Mouse (Mus musculus): ENCODE data around the gene Tiam1. TPM values are rescaled to one million over a fixed set of nuclear protein-coding genes. Genes with fewer than 3 reads are reported as not detected.

Gene Tiam1
- polyA plus RNA-seq, 1 experiment from 2014 or later: 18.8 TPM

- H3K9ac ChIP-seq (ENCODE audit: low read length): no peak overlapping the region
- no peak for TF ChIP-seq CTCF (IDR thresholded peaks at IDR 0.05; ENCODE audit: low read depth)
- no peak for TF ChIP-seq EP300 (optimal IDR thresholded peaks at IDR 0.05)
- 0 out of 2 replicates have a peak, but pooled peaks cover 2% of the 10 kb centered on the region for H3K4me1 ChIP-seq (replicated peaks; ENCODE audit: control insufficient read depth, insufficient read depth)
- no peak overlapping the region for H3K4me3 ChIP-seq (ENCODE audit: low read depth, low read length)
- H3K4me2 ChIP-seq (replicated peaks; ENCODE audit: low read depth): no peak overlapping the region
- no peak overlapping the region for H3K27ac ChIP-seq (replicated peaks)
- no peaks in the 10 kb centered on the region for H3K36me3 ChIP-seq (ENCODE audit: control insufficient read depth, insufficient read depth, low read length)
- no peaks in the 10 kb centered on the region for H3K27me3 ChIP-seq (ENCODE audit: control insufficient read depth, insufficient read depth, low read length)
- WGBS: 82% methylated on average over 4 of the region's 4 CpGs
- H3K9me3 ChIP-seq (ENCODE audit: control insufficient read depth, low read length): no peaks in the 10 kb centered on the region
- ATAC-seq (ENCODE audit: low FRiP score, low TSS enrichment): no peak
- DNase-seq (ENCODE audit: low spot score): no peak
Observed at GRCm38 (mm10) chr16:89914946-89915345, 228.6 kb downstream of the Tiam1 start.

- DNase-seq (ENCODE audit: low spot score) (no peak), ATAC-seq (ENCODE audit: low FRiP score, low TSS enrichment) (no peak)
- Histone ChIP-seq H3K9me3 (ENCODE audit: control insufficient read depth, low read length) (no peaks in the 10 kb centered on the region), H3K4me1 (replicated peaks; ENCODE audit: control insufficient read depth, insufficient read depth) (0 out of 2 replicates have a peak, but pooled peaks cover 2% of the 10 kb centered on the region), H3K4me2 (replicated peaks; ENCODE audit: low read depth) (no peak overlapping the region), H3K4me3 (ENCODE audit: low read depth, low read length) (no peak overlapping the region), H3K27ac (replicated peaks) (peak overlapping the region; percentile 30; the same call in 1 of the 2 replicates), H3K27me3 (ENCODE audit: control insufficient read depth, insufficient read depth, low read length) (no peaks in the 10 kb centered on the region), H3K36me3 (ENCODE audit: control insufficient read depth, insufficient read depth, low read length) (no peaks in the 10 kb centered on the region), H3K9ac (ENCODE audit: low read length) (no peak overlapping the region)
- WGBS: 61% methylated on average over 8 of the region's 8 CpGs
- TF ChIP-seq EP300 (optimal IDR thresholded peaks at IDR 0.05) (no peak), CTCF (IDR thresholded peaks at IDR 0.05; ENCODE audit: low read depth) (no peak)
Observed at GRCm38 (mm10) chr16:89912686-89913375, 230.7 kb downstream of the Tiam1 start.

GRCm38 (mm10) chr16:89909393-89910068 is 234.0 kb downstream of the Tiam1 start:
- no peak overlapping the region for H3K9ac ChIP-seq (ENCODE audit: low read length)
- H3K4me3 ChIP-seq (ENCODE audit: low read depth, low read length): no peak overlapping the region
- peak overlapping the region; percentile 29 for H3K4me2 ChIP-seq (replicated peaks; ENCODE audit: low read depth)
- H3K27ac ChIP-seq (replicated peaks): no peak overlapping the region
- no peak for TF ChIP-seq EP300 (optimal IDR thresholded peaks at IDR 0.05)
- TF ChIP-seq CTCF (IDR thresholded peaks at IDR 0.05; ENCODE audit: low read depth): no peak
- ATAC-seq (ENCODE audit: low FRiP score, low TSS enrichment): no peak
- DNase-seq (ENCODE audit: low spot score): no peak
- H3K27me3 ChIP-seq (ENCODE audit: control insufficient read depth, insufficient read depth, low read length): no peaks in the 10 kb centered on the region
- H3K4me1 ChIP-seq (replicated peaks; ENCODE audit: control insufficient read depth, insufficient read depth): 0 out of 2 replicates have a peak, but pooled peaks cover 2% of the 10 kb centered on the region
- H3K36me3 ChIP-seq (ENCODE audit: control insufficient read depth, insufficient read depth, low read length): no peaks in the 10 kb centered on the region
- no peaks in the 10 kb centered on the region for H3K9me3 ChIP-seq (ENCODE audit: control insufficient read depth, low read length)
- 50% methylated on average over 26 of the region's 26 CpGs for WGBS

- Histone ChIP-seq H3K9ac (ENCODE audit: low read length) (no peak overlapping the region), H3K27ac (replicated peaks) (no peak overlapping the region), H3K27me3 (ENCODE audit: control insufficient read depth, insufficient read depth, low read length) (no peaks in the 10 kb centered on the region), H3K4me3 (ENCODE audit: low read depth, low read length) (no peak overlapping the region), H3K4me1 (replicated peaks; ENCODE audit: control insufficient read depth, insufficient read depth) (no peaks in the 10 kb centered on the region), H3K9me3 (ENCODE audit: control insufficient read depth, low read length) (no peaks in the 10 kb centered on the region), H3K4me2 (replicated peaks; ENCODE audit: low read depth) (no peak overlapping the region), H3K36me3 (ENCODE audit: control insufficient read depth, insufficient read depth, low read length) (no peaks in the 10 kb centered on the region)
- no peak for TF ChIP-seq CTCF (IDR thresholded peaks at IDR 0.05; ENCODE audit: low read depth)
- TF ChIP-seq EP300 (optimal IDR thresholded peaks at IDR 0.05): no peak
- ATAC-seq (ENCODE audit: low FRiP score, low TSS enrichment) (no peak), DNase-seq (ENCODE audit: low spot score) (no peak)
- 61% methylated on average over 9 of the region's 9 CpGs for WGBS
Observed at GRCm38 (mm10) chr16:89907651-89908050, 235.9 kb downstream of the Tiam1 start.

GRCm38 (mm10) chr16:89906909-89907308 is 236.7 kb downstream of the Tiam1 start:
- DNase-seq (ENCODE audit: low spot score): no peak
- no peak overlapping the region for H3K4me3 ChIP-seq (ENCODE audit: low read depth, low read length)

More at GRCm38 (mm10) chr16:89906909-89907308, 236.7 kb downstream of the Tiam1 start:
- Histone ChIP-seq H3K27me3 (ENCODE audit: control insufficient read depth, insufficient read depth, low read length) (no peaks in the 10 kb centered on the region), H3K4me1 (replicated peaks; ENCODE audit: control insufficient read depth, insufficient read depth) (no peaks in the 10 kb centered on the region), H3K27ac (replicated peaks) (no peak overlapping the region), H3K9ac (ENCODE audit: low read length) (no peak overlapping the region), H3K4me2 (replicated peaks; ENCODE audit: low read depth) (no peak overlapping the region), H3K36me3 (ENCODE audit: control insufficient read depth, insufficient read depth, low read length) (no peaks in the 10 kb centered on the region), H3K9me3 (ENCODE audit: control insufficient read depth, low read length) (no peaks in the 10 kb centered on the region)
- no peak for ATAC-seq (ENCODE audit: low FRiP score, low TSS enrichment)
- WGBS: 66% methylated on average over 7 of the region's 7 CpGs
- TF ChIP-seq EP300 (optimal IDR thresholded peaks at IDR 0.05): no peak
- TF ChIP-seq CTCF (IDR thresholded peaks at IDR 0.05; ENCODE audit: low read depth): no peak

All from stomach, postnatal 0 days (tissue).